Mouse (Mus musculus) olfactory bulb, adult 2 months (tissue): ENCODE data around the gene Padi2.

Source experiments
- CTCF ChIP-seq: fragments of 200-500 bp; IDR thresholded peaks from 2 replicates; pipeline ENCODE4 v1.5.1; 2012; ENCODE audit warnings: low read depth, mild to moderate bottlenecking, low read length, moderate library complexity; ENCODE audit not compliant: insufficient read depth
- POLR2A ChIP-seq: fragments of 200-500 bp; IDR thresholded peaks from 2 replicates; pipeline ENCODE4 v1.6.1; 2012; ENCODE audit warnings: mild to moderate bottlenecking, low read depth, low read length, moderate library complexity; ENCODE audit not compliant: insufficient read depth

DNA sequence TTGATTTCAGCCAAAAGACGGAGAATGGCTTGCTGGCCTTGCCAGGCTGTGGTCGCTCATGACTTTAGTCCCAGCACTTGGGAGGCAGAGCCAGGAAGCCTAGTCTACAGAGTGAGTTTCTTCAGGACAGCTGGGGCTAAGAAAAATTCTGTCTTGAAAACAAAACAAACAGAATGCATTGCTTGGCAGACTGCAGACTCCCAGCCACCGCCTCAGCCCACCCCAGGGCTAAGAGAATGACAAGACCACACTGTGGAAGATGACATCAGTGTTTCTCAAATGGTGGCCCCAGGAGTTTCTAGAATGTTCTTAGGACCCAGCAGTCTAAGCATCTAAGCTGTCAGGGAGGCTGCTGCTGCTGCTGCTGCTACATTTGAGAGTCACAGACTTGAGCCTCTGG lies 9.1 kb downstream of the Padi2 start:
- no peak for TF ChIP-seq POLR2A
- no peak for TF ChIP-seq CTCF
